Mouse (Mus musculus): ENCODE data around the gene Ifnar2.
A peak's percentile ranks its signal among the peaks of the same experiment; 100 is the strongest.

Gene Ifnar2

DNA sequence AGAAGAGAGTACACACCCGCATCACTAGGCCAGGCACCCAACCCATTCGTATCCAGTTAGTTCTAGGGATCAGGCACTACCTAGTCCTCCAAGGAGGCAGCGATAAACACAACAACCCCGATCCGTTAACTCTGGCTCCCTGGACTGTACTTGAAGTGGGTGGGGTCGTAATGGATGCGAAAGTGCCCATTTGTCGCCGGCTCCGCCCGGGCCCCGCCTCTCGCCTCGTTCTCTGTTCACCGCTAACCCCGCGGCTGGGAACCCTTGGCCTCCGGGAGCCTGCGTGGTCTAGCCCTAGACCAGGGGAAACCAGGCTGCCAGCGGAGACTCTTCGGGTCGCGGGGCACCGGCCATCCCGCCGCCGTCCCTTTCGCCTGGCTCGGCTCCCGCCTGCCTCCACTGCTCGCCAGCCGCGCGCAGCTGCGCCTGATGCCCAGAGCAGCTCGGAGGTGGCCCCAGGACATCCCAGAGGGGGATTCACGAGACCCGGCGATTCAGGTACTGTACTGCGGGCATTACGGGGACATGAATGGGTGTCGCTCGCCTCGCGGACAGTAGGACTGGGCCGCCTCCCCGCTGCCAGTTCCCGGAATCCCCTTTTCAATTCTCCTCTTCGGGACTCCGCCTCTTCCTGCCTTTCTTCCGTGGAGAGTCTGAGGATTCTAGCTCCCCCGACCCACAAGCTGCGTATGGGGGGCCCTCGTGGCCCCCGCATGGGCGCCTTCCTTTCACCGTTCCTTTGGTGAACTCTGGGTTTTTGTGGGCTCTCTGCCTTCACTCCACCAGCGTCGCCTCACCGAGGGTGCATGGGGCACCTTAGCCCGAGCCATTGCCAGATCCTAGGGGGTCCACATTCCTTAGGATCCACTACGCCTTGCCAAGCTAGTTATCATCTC lies at the start of gene Ifnar2:
Gene Ifnar2 (plus strand): TSS at position 207 of the 896 bp plus-strand sequence.
- DNase-seq: peak; percentile 86

DNA sequence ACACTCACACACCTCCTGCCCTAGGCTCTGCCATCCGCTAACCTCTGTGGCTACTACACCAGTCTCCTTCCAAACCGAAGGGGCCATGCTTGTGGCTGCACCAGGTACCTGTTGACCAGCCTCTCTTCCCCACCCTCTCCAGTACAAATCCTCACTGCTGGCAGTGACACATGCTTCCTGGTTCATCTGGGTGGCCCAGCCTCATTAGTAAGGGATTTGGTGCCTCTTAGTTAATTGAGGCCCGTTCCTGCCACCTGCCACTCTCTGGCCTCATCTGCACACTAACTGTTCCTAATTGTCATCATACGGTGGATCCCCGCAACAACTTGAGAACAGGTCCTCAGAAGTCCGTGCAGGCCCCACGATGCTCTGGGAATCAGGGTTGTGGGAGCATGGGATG lies 45.0 kb upstream of the Ifnar2 start:
- DNase-seq: no peak

DNA sequence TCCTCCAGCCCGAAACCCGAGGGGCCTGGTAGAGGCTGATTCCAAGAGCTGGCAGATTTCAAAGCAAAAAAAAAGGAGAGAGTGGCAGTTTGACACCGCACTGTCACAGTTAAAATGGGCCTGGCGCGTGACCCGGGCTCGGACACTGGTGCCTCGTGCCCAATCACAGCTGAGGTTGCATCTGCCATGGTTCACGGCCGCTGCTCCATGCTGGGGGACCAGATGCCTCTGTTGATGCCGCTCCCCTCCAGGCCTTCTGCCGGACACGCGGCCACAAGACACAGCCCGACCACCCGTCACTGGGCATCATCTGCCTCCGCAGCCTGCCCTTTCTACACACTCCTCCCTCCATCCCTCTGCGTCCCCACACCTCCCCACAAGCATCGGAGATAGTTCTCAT lies 43.7 kb upstream of the Ifnar2 start:
- no peak for DNase-seq

DNA sequence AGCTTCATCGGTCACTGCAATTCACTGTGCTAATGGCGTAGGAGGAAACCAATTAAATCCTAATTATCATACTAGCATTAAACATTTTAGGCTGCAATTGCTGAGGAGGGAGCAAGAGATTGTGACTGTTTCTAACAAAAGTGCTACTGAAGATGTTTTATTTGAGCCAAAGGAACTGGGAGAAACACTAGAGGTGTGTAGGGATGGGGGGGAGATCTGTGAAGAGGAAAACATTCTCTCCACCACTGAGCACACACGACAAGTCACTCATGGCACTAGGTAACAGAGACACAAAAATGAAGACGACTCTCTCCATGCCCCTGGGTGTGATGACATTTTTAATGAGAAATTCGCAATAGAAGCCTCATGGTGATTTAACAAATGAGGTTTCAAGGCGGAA lies 42.1 kb upstream of the Ifnar2 start:
- DNase-seq: no peak

DNA sequence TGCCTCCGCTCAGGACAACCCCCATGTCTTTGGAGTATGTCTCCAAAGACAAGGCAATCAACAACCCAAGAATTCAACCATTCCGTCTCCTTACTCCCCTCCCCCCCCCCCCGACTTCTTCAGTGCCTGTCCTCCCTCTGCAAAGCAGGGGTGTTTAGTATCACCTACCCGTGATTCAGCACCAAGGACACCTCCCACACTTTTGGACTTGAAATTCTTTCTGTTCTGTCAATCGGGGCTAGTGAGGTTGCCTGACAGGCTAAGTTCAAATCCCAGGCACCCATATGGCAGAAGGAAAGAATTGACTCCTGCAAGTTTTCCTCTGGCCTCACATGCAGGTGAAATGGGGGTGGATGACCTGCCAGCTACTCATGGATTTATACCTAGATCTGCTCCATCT lies 41.4 kb upstream of the Ifnar2 start:
- peak; percentile 64 for DNase-seq

DNA sequence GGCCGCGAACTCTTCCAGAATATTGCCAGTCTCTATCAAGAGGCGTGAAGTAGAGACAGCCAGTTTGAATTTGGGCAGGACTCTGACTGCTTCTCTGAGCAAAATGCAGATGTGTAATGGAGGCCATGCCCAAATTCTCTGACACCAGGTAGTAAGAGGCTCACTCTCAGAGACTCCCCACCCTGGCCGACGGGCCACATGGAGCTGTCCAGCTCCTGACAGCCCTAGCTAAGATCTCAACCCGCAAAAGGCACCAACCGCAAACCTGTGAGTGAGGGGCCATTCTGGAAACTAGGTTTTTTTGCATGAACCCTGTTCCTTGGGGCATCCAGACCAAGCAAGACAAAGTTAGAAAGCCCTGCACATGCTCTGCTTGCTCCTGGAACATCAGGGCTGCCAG lies 39.7 kb upstream of the Ifnar2 start:
- peak; percentile 56 for DNase-seq

DNA sequence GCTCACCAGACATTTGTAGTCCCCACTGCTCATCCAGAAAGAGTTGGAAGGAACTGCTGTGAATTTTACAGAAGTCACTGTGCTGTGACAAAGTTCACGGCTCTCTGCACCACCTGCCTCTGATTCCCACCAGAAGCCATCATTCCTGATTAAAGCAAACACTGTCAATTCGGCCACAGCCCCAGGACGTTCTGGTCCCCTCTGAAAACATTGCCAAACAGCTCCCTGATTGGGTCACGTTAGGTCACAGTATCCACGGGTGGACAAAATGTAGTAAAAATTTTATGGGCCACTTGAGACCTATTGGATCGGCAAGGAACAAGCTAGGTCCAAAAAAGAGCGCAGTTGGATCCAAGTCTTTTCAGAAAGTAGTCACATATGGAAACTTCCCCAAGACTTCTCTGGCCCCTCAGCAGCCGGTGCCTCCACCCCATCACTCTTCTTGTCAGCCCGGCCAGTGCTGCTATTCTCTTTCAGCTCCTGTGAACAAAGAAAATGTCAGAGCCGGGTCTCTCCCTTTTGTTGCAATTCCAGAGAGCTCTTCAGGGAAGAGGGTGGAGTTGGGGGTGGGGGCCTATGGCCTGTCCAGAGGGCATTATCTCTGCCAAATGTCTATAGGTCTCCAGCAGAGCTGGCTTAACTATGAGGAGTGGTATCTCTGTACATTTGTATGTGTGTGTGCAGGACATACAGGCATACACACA lies 38.2 kb upstream of the Ifnar2 start:
- peak; percentile 77 for DNase-seq

DNA sequence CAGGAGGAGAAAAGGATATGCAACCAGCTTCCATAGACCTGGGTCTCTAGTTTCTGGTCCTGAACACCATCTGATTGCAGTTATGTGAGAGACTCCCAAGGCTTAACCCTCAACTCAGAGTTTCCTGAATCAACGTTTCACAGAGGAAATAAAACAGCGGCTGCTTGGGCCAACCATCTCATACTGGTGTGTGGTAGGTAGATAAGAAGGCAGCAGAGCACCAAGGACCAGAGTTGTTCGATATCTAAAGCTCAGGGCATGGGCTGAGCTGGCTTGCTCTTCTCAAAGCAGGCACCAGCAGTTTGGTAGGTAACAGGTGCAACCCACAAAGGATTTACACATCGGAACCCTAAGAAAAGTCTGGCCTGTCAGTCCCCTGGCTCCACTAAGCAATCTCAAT lies 35.8 kb upstream of the Ifnar2 start:
- no peak for DNase-seq

DNA sequence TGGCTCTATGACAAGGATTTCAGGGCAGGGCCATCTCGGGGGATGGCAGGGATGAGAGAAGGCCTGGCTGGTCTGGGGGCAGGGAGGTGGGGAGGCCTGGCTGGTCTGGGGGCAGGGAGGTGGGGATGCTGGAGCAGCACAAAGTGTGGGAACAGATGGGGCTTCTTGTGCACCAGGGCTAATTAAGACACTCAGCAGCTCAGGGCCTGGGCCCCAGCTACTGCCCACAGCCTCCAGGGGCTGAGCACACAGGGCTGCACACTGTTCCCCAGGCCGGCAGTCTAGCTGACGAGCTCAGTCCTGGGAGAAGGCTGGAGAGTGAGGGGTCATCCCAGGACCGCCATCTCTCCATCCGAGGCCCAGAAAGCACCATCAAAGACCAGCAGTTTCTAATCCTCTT lies 35.1 kb upstream of the Ifnar2 start:
- no peak for DNase-seq

DNA sequence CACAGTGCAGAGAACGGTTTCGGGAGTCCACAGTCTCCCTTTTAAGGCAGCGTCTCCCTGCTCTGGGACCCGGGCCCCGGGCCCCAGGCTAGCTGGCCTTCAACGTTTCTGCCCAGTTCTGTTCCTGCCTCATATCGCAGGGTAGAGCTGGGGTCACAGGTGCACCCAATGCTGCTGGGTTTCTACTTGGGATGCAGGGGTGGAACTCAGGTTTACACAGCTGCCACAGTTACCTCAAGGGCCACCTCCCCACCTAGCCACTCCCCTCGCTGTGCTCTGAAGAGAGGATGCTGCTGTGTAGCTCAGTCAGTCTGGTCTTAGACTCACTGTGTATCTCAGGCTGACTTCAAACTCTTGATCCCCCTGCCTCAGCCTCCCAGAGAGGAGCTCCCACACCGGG lies 26.1 kb upstream of the Ifnar2 start:
- DNase-seq: no peak

DNA sequence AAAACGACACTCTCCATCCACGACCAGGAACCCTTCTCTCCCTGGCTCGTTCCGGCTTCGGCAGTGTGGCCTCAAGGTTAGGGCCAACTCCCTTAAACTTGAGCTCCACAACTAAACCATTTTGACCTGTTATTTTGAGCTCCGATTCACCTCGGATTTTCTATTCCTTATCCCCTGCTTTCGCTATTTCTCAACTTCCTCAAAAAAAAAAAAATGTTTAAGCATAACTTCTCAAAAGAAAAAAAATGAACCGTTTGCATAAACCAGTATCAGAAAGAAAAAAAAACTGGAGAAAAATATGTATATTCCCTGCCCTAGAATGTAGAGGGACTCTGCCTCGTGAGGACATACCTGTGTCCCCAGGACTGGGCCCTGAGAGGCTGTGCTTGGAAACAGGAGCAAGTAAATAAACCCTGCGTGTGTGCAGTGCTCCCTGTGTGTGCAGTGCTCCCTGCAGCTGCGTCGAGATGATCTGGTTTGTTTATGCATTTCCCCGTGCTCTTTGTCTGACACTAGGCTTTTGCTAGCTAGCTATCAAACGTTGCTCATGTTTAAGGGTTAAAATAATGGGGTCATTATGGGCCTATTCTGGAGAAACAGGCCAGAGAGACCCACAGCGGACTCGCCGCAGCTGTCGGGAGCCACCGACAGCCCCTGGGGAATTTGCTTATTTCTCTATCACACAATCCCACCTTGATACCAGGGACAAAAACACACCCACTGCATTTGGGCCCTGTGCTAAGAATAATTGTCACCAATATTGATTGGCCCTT lies 24.9 kb upstream of the Ifnar2 start:
- DNase-seq: no peak

DNA sequence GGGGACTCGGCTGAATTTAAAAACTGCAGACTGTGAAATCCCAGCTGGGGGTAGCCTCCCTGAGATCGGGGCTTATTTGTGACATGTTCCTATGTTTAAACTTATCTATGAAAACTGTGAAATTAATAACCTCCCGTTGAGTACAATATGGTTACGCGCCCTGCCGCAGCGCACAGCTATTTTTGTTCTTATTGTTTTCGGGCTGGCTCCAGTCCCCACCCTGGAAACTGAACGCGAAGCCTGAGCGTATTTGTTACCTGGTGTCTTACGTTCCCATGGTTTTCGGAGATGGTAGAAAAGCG lies 24.4 kb upstream of the Ifnar2 start:
- no peak for DNase-seq

DNA sequence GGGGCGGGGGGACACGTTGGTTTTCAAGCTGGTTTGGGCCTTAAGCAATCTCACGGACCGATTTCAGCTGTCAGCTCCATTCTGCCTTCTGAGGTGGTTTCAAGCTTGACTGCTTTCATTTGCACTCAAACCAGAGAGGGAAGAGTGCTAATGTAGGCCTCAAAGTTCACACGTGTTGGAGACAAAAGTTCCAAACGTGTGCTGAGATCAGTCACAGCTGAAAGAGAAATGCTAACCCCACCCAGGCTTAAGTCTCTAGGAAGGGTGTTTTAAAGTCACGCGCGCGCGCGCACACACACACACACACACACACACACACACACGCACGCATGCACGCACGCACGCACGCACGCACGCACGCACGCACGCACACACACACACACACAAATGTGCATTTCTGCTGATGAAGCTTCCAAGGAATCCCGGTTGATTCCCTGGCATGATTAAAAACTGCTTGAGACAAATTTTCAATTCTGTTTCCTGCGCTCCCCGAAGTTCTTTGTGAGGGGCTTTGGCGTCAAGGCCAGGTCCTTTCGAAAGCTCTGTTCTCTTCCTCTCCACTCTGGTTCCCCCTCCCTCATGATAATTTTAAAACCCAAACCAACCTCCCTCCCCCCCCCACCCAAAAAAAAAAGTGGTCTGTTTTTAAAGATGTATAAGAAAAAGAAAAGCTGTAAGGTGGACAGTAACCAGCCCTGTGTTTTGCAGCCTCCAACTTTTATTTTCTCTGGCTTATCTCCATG lies 23.8 kb upstream of the Ifnar2 start:
- DNase-seq: no peak

DNA sequence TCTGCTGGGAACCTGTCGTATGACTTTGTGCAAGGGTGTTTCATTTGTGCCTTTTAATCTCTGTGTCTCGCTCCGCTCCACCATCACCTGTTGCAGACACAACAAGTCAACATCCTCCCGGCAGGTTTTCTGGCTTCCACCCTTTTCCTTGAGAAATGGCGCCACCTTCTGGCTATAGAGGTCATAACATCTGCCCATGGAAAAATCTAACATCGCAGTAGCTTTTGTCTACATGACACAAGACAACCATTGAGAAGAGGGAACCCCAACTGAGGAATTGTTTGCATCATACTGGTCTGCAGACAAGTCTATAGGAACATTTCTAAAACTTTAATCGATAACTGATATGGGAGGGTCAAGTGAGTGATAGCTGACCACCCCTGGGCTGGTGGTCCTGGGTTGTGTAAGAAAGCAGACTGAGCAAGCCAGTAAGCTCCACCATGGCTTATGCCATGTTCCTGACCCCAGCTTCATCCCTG lies 20.5 kb upstream of the Ifnar2 start:
- peak; percentile 86 for DNase-seq

DNA sequence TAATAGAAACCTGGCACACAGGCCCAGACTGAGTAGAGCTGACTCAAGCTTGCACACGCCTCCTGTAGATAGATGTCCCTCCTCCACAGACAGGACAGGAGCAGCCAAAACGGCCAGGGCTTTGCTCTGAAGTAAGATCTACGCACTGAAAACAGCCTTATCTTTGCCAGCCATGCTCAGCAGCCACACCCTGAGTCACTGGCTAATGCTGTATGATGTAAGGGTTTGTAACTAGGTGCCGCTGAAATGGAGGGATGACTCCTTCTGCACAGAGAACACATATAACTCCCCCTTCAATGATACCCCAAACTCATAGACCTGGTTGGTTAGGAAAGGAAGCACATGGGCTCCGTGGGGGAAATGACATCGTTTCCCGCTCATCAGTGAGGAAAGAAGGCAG lies 19.8 kb upstream of the Ifnar2 start:
- DNase-seq: no peak

DNA sequence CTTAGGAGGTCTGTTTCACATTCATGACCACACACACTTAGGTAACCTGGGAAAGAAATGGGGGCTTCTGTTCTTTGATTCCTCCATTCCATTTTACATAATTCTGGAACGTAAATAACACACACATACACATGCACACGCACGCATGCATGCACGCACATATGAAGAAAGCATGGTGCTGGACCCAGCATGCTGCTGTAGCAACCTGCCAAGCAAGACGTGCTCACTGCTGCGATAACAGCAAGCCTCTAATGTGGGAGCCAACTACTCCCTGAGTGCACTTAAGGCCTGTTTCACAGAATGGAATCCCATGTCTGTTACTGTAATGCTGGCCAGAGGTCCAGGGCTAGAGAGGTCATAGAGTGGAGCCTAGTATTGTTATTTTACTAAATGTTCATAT lies 19.4 kb upstream of the Ifnar2 start:
- DNase-seq: no peak

DNA sequence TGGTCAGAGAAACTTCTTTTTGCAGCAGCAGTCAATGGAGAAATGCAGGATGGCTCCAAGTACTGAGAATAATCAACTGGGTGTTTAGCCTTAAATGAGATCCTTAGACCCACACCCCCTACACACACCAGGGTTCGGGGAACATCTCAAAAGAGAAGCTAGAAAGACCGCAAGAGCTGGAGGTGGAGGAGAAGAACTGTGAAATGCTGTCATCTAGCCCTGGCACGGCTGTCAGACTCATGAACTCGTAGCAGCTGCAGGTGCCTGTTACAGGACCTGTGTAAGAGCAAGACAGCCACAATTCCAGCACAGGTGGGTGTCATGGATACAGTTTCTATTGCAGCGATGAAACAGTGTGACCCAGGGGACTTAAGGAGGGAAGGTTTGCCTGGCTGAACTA lies 18.9 kb upstream of the Ifnar2 start:
- DNase-seq: no peak

DNA sequence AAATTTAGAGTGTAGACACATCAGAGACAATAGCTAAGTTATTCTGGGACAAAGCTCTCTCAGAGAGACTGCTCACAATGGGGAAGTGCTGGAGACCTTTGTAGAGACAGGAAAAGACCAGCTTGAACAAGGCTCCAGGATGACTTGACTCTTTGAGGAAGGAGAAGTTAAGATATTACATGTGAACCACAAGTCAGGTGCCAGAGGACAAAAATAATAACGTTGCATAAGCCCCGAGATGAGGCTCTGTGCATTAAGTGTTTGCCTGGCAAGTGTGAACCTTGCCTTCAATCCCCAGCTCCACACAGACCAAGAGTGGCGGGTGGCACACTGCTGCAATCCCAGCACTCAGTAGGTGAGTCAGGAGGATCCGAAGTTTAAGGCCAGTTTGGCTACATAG lies 18.0 kb upstream of the Ifnar2 start:
- no peak for DNase-seq

DNA sequence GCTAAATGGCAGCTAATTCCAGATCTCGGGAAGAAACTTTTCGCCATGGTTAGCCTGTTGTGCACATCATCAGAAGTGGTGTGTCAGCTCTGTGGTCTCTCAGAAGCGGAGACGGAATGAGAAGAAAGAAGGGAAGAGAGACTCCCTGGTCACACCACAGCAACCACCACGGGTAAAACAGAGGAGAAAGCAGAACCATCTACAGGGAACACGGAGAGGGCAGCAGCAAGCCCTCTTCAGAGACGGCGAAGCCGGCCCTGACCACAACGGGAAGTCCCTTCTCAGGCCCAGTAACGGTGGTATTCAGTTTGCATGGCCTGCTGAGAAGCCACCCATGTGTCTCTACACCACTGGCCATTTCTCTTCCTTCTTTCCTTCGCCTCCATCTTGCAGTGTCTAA lies 17.4 kb upstream of the Ifnar2 start:
- DNase-seq: no peak

DNA sequence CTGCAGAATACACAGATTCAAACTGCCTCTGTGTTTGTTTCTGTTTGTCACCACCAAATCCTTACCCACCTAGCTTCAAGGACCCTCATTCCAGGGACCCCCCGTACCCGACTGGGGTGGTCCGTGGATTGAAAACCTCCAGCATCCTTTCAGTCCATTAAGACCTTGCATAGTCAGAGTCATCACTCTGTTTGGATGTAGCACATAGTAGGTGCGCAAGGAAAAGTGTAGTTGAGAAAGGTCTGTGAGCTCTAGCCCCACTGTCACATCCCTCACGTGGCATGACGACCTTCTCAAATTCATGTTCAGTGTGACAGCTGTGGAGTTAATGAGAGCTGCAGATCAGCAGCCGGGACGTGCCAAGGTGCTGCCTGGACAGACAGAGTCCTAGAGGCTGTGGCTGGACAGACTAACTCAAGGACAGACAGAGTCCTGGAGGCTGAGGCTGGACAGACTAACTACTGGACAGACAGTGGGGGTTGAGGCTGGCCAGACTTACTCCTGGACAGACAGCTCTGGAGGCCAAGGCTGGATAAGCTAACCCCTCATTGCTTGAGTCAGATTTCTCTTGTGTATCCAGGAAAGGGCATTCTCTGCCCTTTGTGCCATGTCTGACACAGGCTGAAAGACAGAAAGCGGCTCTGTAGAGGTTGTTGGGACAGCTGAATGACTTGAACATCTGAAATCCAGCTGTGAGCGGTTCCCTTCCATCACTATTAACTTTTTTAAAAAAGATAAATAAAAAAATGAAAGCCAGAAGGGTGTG lies 15.6 kb upstream of the Ifnar2 start:
- no peak for DNase-seq

DNA sequence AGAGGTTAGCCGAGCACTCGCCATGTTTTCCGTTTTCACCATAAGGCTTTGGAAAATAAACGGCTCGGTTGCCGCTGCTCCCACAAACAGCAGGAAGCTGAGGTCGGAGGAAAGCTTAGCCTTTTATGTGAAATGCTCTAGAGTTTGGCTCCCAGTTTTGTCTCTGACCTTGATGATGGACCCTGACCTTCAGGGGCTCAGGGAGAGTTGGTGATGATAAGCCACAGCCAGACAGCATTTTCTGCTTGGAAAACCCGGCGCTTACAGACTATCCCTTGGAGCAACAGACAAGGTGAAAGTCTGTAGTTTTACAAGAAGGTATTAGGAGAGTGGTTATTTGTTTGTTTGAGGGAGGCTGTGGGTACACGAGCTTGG lies 15.1 kb upstream of the Ifnar2 start:
- DNase-seq: no peak

DNA sequence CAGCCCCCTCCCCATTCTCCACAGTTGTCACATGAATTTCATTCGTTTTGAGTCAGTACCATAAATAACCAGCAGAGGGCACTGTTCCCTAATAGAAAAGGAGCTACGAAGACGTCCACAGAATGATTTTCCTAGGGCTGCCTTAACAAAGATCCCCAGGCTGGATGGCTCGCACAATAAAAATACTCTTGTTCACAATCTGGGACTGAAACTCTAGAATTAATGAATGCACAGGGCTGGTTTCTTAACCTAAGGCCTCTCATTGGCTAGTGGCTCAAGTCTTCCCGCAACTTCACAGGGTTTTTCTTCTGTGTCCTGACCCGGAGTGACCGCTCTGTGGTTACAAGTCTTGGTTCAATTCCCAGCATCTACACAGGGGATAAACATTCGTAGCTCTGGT lies 14.0 kb upstream of the Ifnar2 start:
- DNase-seq: peak; percentile 86

Measured in embryo, embryonic 11 days (tissue).